Comparison of ENCODE assay signal across 8 mouse cellular contexts in the genomic region with DNA sequence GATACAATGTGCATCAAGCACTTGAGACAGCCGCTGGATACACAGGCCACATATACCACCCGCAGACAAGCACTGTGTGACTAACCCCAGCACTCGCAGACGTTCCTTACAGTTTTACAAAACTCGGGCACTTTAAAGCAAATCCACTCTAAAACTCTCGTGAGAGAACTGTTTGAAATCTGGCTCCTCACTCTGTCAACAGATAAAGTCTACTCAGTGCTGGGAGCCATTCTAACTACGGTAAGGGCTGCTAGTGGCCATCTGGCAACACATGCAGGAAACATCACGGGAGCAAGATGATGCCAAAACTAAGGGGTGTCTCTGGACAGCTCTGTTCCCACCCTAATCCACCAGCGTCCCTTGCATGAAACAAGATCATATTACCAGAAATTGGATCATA. TPM values are rescaled to one million over a fixed set of nuclear protein-coding genes. Genes with fewer than 3 reads are reported as not detected.
DNase-seq lines count a peak whose midpoint lies in the region; ATAC-seq lines count a peak whose summit lies in the region.

No protein-coding gene starts in this region.

- H3K4me3 ChIP-seq in heart, embryonic 10.5 days = peak overlapping the region; percentile 93
- H3K4me3 ChIP-seq in heart, embryonic 11.5 days (ENCODE audit: low read depth, low read length) = peak overlapping the region; percentile 70
- peak overlapping the region; percentile 87 for H3K4me3 ChIP-seq in liver, embryonic 15.5 days (replicated peaks)

- H3K36me3 ChIP-seq in heart, embryonic 10.5 days = no peaks in the 10 kb centered on the region
- H3K36me3 ChIP-seq in heart, embryonic 11.5 days (ENCODE audit: control insufficient read depth, insufficient read depth, low read length) = no peaks in the 10 kb centered on the region
- H3K36me3 ChIP-seq in liver, embryonic 15.5 days (replicated peaks) = 0 out of 2 replicates have a peak, but pooled peaks cover 8% of the 10 kb centered on the region

- H3K9me3 ChIP-seq in heart, embryonic 10.5 days = no peaks in the 10 kb centered on the region
- H3K9me3 ChIP-seq in heart, embryonic 11.5 days (replicated peaks; ENCODE audit: control insufficient read depth, low read length) = no peaks in the 10 kb centered on the region
- no peaks in the 10 kb centered on the region for H3K9me3 ChIP-seq in liver, embryonic 15.5 days (replicated peaks)

- H3K27me3 ChIP-seq in heart, embryonic 10.5 days (ENCODE audit: insufficient read depth, poor library complexity, severe bottlenecking) = no peaks in the 10 kb centered on the region
- H3K27me3 ChIP-seq in heart, embryonic 11.5 days (ENCODE audit: control insufficient read depth, insufficient read depth, low read length) = no peaks in the 10 kb centered on the region
- 0 out of 2 replicates have a peak, but pooled peaks cover 5% of the 10 kb centered on the region for H3K27me3 ChIP-seq in liver, embryonic 15.5 days

- H3K27ac ChIP-seq in heart, embryonic 10.5 days = no peak overlapping the region
- no peak overlapping the region for H3K27ac ChIP-seq in heart, embryonic 11.5 days (ENCODE audit: low read depth, low read length)
- 0 out of 2 replicates have a peak overlapping the region, but pooled peaks have one; percentile 15 for H3K27ac ChIP-seq in liver, embryonic 15.5 days (replicated peaks)

- 40% methylated on average over 9 of the region's 9 CpGs for WGBS in heart, embryonic 10.5 days
- WGBS in heart, embryonic 11.5 days (ENCODE audit: insufficient replicate concordance) = 44% methylated on average over 9 of the region's 9 CpGs
- 18% methylated on average over 9 of the region's 9 CpGs for WGBS in liver, embryonic 15.5 days (ENCODE audit: insufficient replicate concordance)

- ATAC-seq in heart, embryonic 11.5 days (replicated peaks; ENCODE audit: insufficient number of reproducible peaks, low FRiP score, low TSS enrichment) = no peak
- ATAC-seq in liver, embryonic 15.5 days (ENCODE audit: insufficient read depth) = no peak

- peak overlapping the region; percentile 87 for H3K9ac ChIP-seq in heart, embryonic 11.5 days (ENCODE audit: low read depth, low read length)
- H3K9ac ChIP-seq in liver, embryonic 15.5 days = peak overlapping the region; percentile 91

- H3K4me2 ChIP-seq in heart, embryonic 11.5 days = peak overlapping the region; percentile 84
- H3K4me2 ChIP-seq in liver, embryonic 15.5 days = peak overlapping the region; percentile 74

- DNase-seq in heart, embryonic 10.5 days (ENCODE audit: low spot score) = no peak
- DNase-seq in heart, postnatal 4 days = no peak
- peak; percentile 39 for DNase-seq in MEL-GATA-1-ER (ENCODE audit: extremely low read depth, low read depth)
- DNase-seq in retina, embryonic 14.5 days (ENCODE audit: low spot score) = no peak
- no peak for DNase-seq in embryo, embryonic 9.5 days (ENCODE audit: extremely low spot score)
- no peak for DNase-seq in layer of hippocampus, adult 9-10 months (ENCODE audit: low spot score)

- peaks cover 24% of the 10 kb centered on the region for H3K4me1 ChIP-seq in heart, embryonic 10.5 days
- peaks cover 25% of the 10 kb centered on the region for H3K4me1 ChIP-seq in heart, embryonic 11.5 days (ENCODE audit: control insufficient read depth, insufficient read depth, low read length)
- H3K4me1 ChIP-seq in liver, embryonic 15.5 days (replicated peaks) = peaks cover 45% of the 10 kb centered on the region

RNA-seq across cellular contexts. Expression of a gene that starts 1.2 kb away (rescaled TPM):
- polyA plus RNA-seq in heart, embryonic 10.5 days (2016; fragmentation: Nextera tagmentation; extraction: Ambion mirVana) = 67.7 and 78.6 TPM in 2 replicates
- total RNA-seq in heart, postnatal 4 days (2021) = 10 to 100 TPM; 92.7 to 96.5 TPM
- 63.3 and 75.2 TPM in 2 replicates for polyA plus RNA-seq in heart, embryonic 11.5 days (2014; fragmentation: Nextera tagmentation; extraction: Ambion mirVana)
- 37.4 and 39.5 TPM in 2 replicates for polyA plus RNA-seq in liver, embryonic 15.5 days (2015; fragmentation: Nextera tagmentation; extraction: Ambion mirVana)

RNA-seq across cellular contexts. Expression of a gene that starts 34.4 kb away (rescaled TPM):
- polyA plus RNA-seq in heart, embryonic 10.5 days (2016; fragmentation: Nextera tagmentation; extraction: Ambion mirVana) = 24.3 and 28.3 TPM in 2 replicates
- 10 to 100 TPM; 44.5 to 48.5 TPM for total RNA-seq in heart, postnatal 4 days (2021)
- polyA plus RNA-seq in heart, embryonic 11.5 days (2014; fragmentation: Nextera tagmentation; extraction: Ambion mirVana) = 25.3 and 25.8 TPM in 2 replicates
- polyA plus RNA-seq in liver, embryonic 15.5 days (2015; fragmentation: Nextera tagmentation; extraction: Ambion mirVana) = 8.6 and 9.9 TPM in 2 replicates
